Mouse (Mus musculus): ENCODE measurements around the gene Ndufb2. TPM values are rescaled to one million over a fixed set of nuclear protein-coding genes. Genes with fewer than 3 reads are reported as not detected.

The Ndufb2 gene
- total RNA-seq, 2 experiments from 2014 or later: 703 to 715 TPM

- intact Hi-C loops (cut with DNase I): loop anchor here (2.0 to 10.0 kb wide), 2 partner anchors 18 to 370 kb away; partner anchors contain the start of genes Kdm7a and Ndufb2
- no peak for DNase-seq
Measured at GRCm38 (mm10) chr6:39574951-39575350, 17.4 kb upstream of the Ndufb2 start.

GRCm38 (mm10) chr6:39579552-39579951, 12.8 kb upstream of the Ndufb2 start:
- intact Hi-C loops (cut with DNase I): loop anchor here (10.0 kb wide), 1 partner anchor 375 kb away; the partner anchor contains the start of gene Kdm7a
- no peak for DNase-seq

GRCm38 (mm10) chr6:39580558-39580957, 11.8 kb upstream of the Ndufb2 start:
- intact Hi-C loops (cut with DNase I): no loop called here
- no peak for DNase-seq

GRCm38 (mm10) chr6:39581087-39581784, 11.1 kb upstream of the Ndufb2 start:
- intact Hi-C loops (cut with DNase I): no loop called here
- no peak for DNase-seq

GRCm38 (mm10) chr6:39585517-39585916, 6.9 kb upstream of the Ndufb2 start, which contains the start of gene Gm42420:
Gm42420 (plus strand) TSS chr6:39585753.
- intact Hi-C loops (cut with DNase I): no loop called here
- DNase-seq: no peak

DNA sequence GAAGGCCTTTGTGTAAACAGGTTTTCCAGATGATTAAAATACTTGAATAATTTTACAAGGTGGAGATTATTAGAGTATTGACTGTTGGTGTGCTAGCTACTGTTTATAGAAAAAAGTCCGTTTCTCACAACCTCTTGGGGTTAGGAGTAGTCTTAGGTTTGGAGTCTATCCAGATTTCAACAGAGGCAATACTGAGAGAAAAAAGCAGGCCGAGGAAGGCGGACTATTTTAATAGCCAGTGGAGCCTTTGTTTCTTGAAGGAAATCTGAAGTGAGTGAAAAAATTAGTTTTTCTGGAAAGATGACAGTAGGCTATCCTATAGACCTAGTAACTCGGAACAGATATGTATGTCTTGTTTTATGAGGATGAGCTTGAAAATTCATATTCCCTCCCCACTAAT, 893 bp upstream of the Ndufb2 start:
- intact Hi-C loops (cut with DNase I): no loop called here
- DNase-seq: no peak

DNA sequence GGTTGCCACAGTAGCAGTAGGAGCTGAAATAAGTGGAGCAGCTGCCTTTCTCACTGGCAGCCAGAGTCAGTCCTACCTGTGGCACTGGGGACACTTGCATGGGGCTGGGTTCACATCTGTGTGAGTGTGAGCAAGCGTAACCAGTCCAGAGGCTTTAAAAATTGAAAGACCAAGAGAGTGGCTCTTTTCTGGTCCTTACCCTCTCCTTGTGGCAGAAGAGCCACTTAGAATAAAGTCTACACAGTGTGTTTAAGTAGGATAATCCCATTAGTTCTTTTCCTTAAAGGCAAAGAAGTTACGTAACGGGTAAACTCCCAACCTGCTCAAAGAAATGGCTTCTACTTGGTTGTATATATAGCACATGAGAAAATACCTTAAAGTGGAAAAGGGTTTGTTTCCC, 8.5 kb downstream of the Ndufb2 start:
- intact Hi-C loops (cut with DNase I): no loop called here
- no peak for DNase-seq

DNA sequence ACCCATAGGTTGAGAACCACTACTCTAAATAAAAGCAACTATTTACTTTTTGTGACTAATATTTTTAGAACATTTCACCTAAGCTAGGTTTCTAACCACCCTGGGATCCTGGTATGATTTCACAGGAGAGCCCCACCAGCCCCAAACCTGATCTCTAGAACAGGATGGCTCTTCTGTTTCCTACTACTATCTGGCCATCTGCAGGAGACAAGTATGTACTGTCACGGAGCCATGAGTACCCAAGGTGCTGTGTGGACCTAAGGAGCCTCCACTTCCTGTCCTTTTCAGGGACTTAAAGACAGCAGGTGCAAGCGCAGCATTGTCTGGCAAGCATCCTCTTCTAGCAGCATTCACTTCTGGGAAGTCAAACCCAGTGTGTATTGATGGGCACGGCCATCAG, 9.5 kb downstream of the Ndufb2 start:
- no peak for DNase-seq
- intact Hi-C loops (cut with DNase I): no loop called here

DNA sequence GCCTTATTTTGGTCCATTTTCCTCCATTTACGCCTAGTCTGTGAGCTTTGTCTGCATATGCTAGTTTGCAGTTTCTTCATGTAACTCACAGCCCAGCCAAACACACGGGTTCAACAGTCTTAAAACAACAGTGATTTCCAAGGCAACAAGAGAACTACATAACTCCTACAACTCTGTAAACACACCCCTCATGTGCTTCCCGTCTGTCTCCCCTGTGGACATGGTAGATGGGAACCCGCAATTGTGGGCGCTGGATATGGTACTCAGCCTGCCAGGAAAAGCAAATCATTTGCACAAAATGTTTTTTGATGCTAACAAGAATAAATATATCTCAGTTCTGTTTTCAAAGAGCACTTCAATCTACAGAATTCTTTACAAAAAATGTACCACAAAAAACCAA, 12.2 kb downstream of the Ndufb2 start:
- intact Hi-C loops (cut with DNase I): no loop called here
- no peak for DNase-seq

DNA sequence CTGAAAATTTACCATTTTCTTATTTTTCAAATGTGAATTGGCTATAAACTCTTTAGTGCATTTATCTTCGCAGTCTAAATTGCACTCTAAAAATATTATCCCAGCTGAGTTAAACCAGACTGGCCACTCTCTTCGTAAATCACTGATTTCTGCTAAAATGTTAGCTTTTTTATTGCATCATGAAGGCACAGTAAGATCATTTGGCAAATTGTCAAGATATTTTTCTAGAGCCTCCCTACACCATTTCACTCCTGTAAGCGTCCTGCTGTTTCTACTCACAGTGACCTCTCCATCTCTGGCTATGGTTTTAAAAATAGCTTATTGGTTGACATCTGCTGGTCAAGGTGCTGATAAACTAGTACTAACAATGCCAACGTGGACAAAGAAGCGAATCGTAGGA, 13.7 kb downstream of the Ndufb2 start:
- DNase-seq: no peak
- intact Hi-C loops (cut with DNase I): no loop called here

DNA sequence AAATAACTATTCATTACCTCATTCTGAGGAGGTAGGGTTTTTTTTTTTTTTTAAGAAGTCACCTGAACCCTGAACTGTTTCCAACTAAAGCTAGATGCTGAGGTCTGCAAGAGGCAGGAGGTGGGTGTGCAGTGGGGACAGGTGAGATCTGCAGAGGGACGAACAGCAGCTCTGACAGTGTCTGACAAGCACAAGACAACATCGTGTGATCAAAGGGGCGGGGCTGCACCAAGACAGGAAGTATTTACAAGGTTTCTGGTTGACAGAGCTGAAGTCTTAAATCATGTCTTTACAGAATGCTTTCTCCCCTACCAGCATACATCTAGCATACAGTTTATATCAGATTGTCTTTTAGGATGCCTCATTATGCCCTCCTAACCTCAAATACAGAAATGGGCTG, 14.5 kb downstream of the Ndufb2 start:
- intact Hi-C loops (cut with DNase I): no loop called here
- no peak for DNase-seq

DNA sequence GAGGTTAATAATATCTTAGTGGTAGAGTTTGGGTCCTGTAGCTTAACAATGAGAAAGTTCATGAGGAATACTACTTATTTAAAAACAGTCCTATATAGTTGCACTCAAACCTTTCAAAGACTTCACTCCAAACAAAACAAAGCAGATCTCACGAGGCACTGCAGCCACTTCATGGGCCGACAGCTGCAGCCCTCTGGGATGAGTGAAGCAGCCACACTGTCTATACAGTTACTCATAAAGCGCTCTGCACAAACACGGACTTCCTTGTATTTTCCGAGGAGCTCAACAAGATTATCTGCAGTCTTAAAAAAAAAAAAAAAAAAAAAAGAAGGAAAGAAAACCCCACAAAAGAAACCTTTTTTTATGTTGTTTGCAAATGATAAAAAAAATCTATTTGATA, 15.0 kb downstream of the Ndufb2 start:
- DNase-seq: no peak
- intact Hi-C loops (cut with DNase I): no loop called here

DNA sequence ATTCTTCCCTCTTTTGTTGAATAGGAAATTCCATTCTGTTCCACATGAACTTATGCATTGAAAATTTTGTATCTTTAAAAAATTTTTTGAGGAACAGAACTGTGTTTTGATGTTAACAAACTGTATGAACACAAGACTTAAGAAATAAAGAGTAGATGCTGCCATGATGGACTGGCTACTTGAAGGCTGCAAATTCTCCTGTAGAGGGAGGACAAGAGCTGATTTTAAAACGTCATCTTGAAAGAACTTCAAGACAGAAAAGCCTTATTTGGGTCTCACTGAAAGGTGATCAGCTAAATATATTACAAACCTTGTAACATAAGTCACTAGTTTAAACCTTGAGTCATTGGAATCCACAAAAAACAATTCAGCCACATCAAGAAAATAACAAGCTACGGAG, 17.8 kb downstream of the Ndufb2 start:
- DNase-seq: no peak
- intact Hi-C loops (cut with DNase I): loop anchor here (5.0 kb wide), 1 partner anchor 172 kb away; no protein-coding TSS in a partner anchor

GRCm38 (mm10) chr6:39611296-39611695, 18.9 kb downstream of the Ndufb2 start:
- intact Hi-C loops (cut with DNase I): loop anchor here (5.0 kb wide), 1 partner anchor 171 kb away; no protein-coding TSS in a partner anchor
- DNase-seq: no peak

Other genes with a start within 250 kb of the Ndufb2 start
- gene Slc37a3, start 214.9 kb upstream of the Ndufb2 start, total RNA-seq (2021): 10 to 100 TPM; 21.5 to 22.8 TPM
- under 1 TPM; 0.25 to 0.27 TPM for gene Rab19, start 211.4 kb upstream of the Ndufb2 start, total RNA-seq (2021)
- 10 to 100 TPM; 60.7 to 80.6 TPM for gene Mkrn1, start 172.1 kb upstream of the Ndufb2 start, total RNA-seq (2021)
- 1 to 10 TPM; 6.8 to 7.4 TPM for gene Dennd2a, start 34.7 kb upstream of the Ndufb2 start, total RNA-seq (2021)
- 10 to 100 TPM; 14.0 to 15.8 TPM for gene Adck2, start 18.7 kb upstream of the Ndufb2 start, total RNA-seq (2021)
- under 1 TPM in 1 of 2 experiments, not detected in 1; 0.72 TPM for gene Gm42420, start 6.8 kb upstream of the Ndufb2 start, total RNA-seq (2021)
- 10 to 100 TPM; 14.7 to 20.8 TPM for gene Braf, start 132.9 kb downstream of the Ndufb2 start, total RNA-seq (2021)
- gene Mrps33, start 218.4 kb downstream of the Ndufb2 start, total RNA-seq (2021): 100 to 1,000 TPM in 1 of 2 experiments, 10 to 100 TPM in 1; 96.8 to 106 TPM